Mouse (Mus musculus): ENCODE data around the gene Usp43. TPM values are rescaled to one million over a fixed set of nuclear protein-coding genes. Genes with fewer than 3 reads are reported as not detected.

Gene Usp43
- polyA plus RNA-seq, 1 experiment from 2014 or later = 3.7 TPM

Other genes with a start within 250 kb of the Usp43 start
- 0.17 TPM in 1 of 2 replicates, not detected in the other for gene Rcvrn, start 226.8 kb downstream of the Usp43 start, polyA plus RNA-seq (2015; fragmentation: Nextera tagmentation; extraction: Ambion mirVana)
- 1.1 and 1.6 TPM in 2 replicates for gene Glp2r, start 151.0 kb downstream of the Usp43 start, polyA plus RNA-seq (2015; fragmentation: Nextera tagmentation; extraction: Ambion mirVana)
- 0.23 TPM in 1 of 2 replicates, not detected in the other for gene Gsg1l2, start 147.5 kb downstream of the Usp43 start, polyA plus RNA-seq (2015; fragmentation: Nextera tagmentation; extraction: Ambion mirVana)
- 0.32 and 0.35 TPM in 2 replicates for gene Dhrs7c, start 124.0 kb downstream of the Usp43 start, polyA plus RNA-seq (2015; fragmentation: Nextera tagmentation; extraction: Ambion mirVana)
- 0.86 and 1.5 TPM in 2 replicates for gene Cfap52, start 43.5 kb upstream of the Usp43 start, polyA plus RNA-seq (2015; fragmentation: Nextera tagmentation; extraction: Ambion mirVana)
- gene Stx8, start 44.0 kb upstream of the Usp43 start, polyA plus RNA-seq (2015; fragmentation: Nextera tagmentation; extraction: Ambion mirVana) = 55.9 and 59.4 TPM in 2 replicates